Mouse (Mus musculus): ENCODE measurements around the gene Tmem216.

The Tmem216 gene

GRCm38 (mm10) chr19:10555624-10556510 lies at the start of gene Tmem216:
Gene Tmem216 (minus strand): TSS chr19:10556238.
- peak; percentile 37 for DNase-seq (ENCODE audit: low spot score)

- peak; percentile 95 for DNase-seq (ENCODE audit: low spot score)
Measured at GRCm38 (mm10) chr19:10605293-10605900, 49.4 kb upstream of the Tmem216 start, which contains the start of the genes Ddb1 and Tkfc. Gene Ddb1 (plus strand): TSS chr19:10605327. Gene Tkfc (minus strand): TSS chr19:10605654.

- no peak for DNase-seq (ENCODE audit: low spot score)
Measured at GRCm38 (mm10) chr19:10604534-10604933, 48.5 kb upstream of the Tmem216 start.

GRCm38 (mm10) chr19:10603660-10604523 lies 47.9 kb upstream of the Tmem216 start:
- DNase-seq (ENCODE audit: low spot score): no peak

GRCm38 (mm10) chr19:10602787-10603186 lies 46.7 kb upstream of the Tmem216 start:
- DNase-seq (ENCODE audit: low spot score): peak; percentile 46

- no peak for DNase-seq (ENCODE audit: low spot score)
Measured at GRCm38 (mm10) chr19:10602247-10602769, 46.3 kb upstream of the Tmem216 start.

GRCm38 (mm10) chr19:10599648-10600047 lies 43.6 kb upstream of the Tmem216 start:
- DNase-seq (ENCODE audit: low spot score): no peak

GRCm38 (mm10) chr19:10598188-10598587 lies 42.1 kb upstream of the Tmem216 start:
- DNase-seq (ENCODE audit: low spot score): no peak

GRCm38 (mm10) chr19:10591659-10592377 lies 35.8 kb upstream of the Tmem216 start:
- DNase-seq (ENCODE audit: low spot score): no peak

- no peak for DNase-seq (ENCODE audit: low spot score)
Measured at GRCm38 (mm10) chr19:10590301-10590700, 34.3 kb upstream of the Tmem216 start.

GRCm38 (mm10) chr19:10589127-10589857 lies 33.3 kb upstream of the Tmem216 start:
- DNase-seq (ENCODE audit: low spot score): no peak

- no peak for DNase-seq (ENCODE audit: low spot score)
Measured at GRCm38 (mm10) chr19:10587231-10587630, 31.2 kb upstream of the Tmem216 start.

GRCm38 (mm10) chr19:10585112-10585511 lies 29.1 kb upstream of the Tmem216 start:
- DNase-seq (ENCODE audit: low spot score): no peak

- DNase-seq (ENCODE audit: low spot score): no peak
Measured at GRCm38 (mm10) chr19:10583550-10584146, 27.6 kb upstream of the Tmem216 start.

GRCm38 (mm10) chr19:10581984-10582383 lies 25.9 kb upstream of the Tmem216 start:
- DNase-seq (ENCODE audit: low spot score): no peak

GRCm38 (mm10) chr19:10580761-10581160 lies 24.7 kb upstream of the Tmem216 start:
- DNase-seq (ENCODE audit: low spot score): no peak

GRCm38 (mm10) chr19:10580102-10580501 lies 24.1 kb upstream of the Tmem216 start:
- no peak for DNase-seq (ENCODE audit: low spot score)

- peak; percentile 62 for DNase-seq (ENCODE audit: low spot score)
Measured at GRCm38 (mm10) chr19:10576690-10577561, 20.9 kb upstream of the Tmem216 start, which contains the start of the genes Cyb561a3 and Tmem138. Gene Cyb561a3 (plus strand): TSS chr19:10577172. Gene Tmem138 (minus strand): TSS chr19:10577362.

- no peak for DNase-seq (ENCODE audit: low spot score)
Measured at GRCm38 (mm10) chr19:10569627-10570026, 13.6 kb upstream of the Tmem216 start.
